Mouse (Mus musculus): Measurements from ENCODE around the gene Dglucy. TPM values are rescaled to one million over a fixed set of nuclear protein-coding genes. Genes with fewer than 3 reads are reported as not detected.

The Dglucy gene
- total and polyA plus RNA-seq, 2 experiments from 2014 or later: 7.9 to 12.4 TPM

- H3K4me3 ChIP-seq (ENCODE audit: low read depth, low read length): no peak overlapping the region
- DNase-seq (ENCODE audit: low spot score): no peak
- H3K4me2 ChIP-seq (ENCODE audit: low read depth, low read length): no peak overlapping the region
- no peak overlapping the region for H3K27ac ChIP-seq (ENCODE audit: low read depth)
- WGBS: 90% methylated on average over 2 of the region's 2 CpGs
- no peak for TF ChIP-seq EP300 (IDR thresholded peaks at IDR 0.05; ENCODE audit: low read depth)
- TF ChIP-seq CTCF (IDR thresholded peaks at IDR 0.05; ENCODE audit: low read depth): no peak
- ATAC-seq (ENCODE audit: insufficient read depth, low read depth): no peak
- H3K9ac ChIP-seq (replicated peaks; ENCODE audit: low read depth, low read length): no peak overlapping the region
- no peaks in the 10 kb centered on the region for H3K4me1 ChIP-seq (ENCODE audit: control insufficient read depth, insufficient read depth)
- H3K36me3 ChIP-seq (replicated peaks; ENCODE audit: control insufficient read depth, insufficient read depth, low read length): no peaks in the 10 kb centered on the region
- H3K9me3 ChIP-seq (replicated peaks; ENCODE audit: control insufficient read depth, low read length): no peaks in the 10 kb centered on the region
- H3K27me3 ChIP-seq (ENCODE audit: control insufficient read depth, insufficient read depth, low read length): no peaks in the 10 kb centered on the region
Observed at GRCm38 (mm10) chr12:100871841-100872240, 93.0 kb downstream of the Dglucy start.

- TF ChIP-seq CTCF (IDR thresholded peaks at IDR 0.05; ENCODE audit: low read depth) (no peak), EP300 (IDR thresholded peaks at IDR 0.05; ENCODE audit: low read depth) (no peak)
- H3K4me1 ChIP-seq (ENCODE audit: control insufficient read depth, insufficient read depth): no peaks in the 10 kb centered on the region
- no peak overlapping the region for H3K4me2 ChIP-seq (ENCODE audit: low read depth, low read length)
- H3K36me3 ChIP-seq (replicated peaks; ENCODE audit: control insufficient read depth, insufficient read depth, low read length): 0 out of 2 replicates have a peak, but pooled peaks cover 6% of the 10 kb centered on the region
- H3K27ac ChIP-seq (ENCODE audit: low read depth): no peak overlapping the region
- H3K9me3 ChIP-seq (replicated peaks; ENCODE audit: control insufficient read depth, low read length): no peaks in the 10 kb centered on the region
- ATAC-seq (ENCODE audit: insufficient read depth, low read depth): no peak
- 71% methylated on average over 3 of the region's 3 CpGs for WGBS
- no peak for DNase-seq (ENCODE audit: low spot score)
- no peak overlapping the region for H3K9ac ChIP-seq (replicated peaks; ENCODE audit: low read depth, low read length)
- H3K27me3 ChIP-seq (ENCODE audit: control insufficient read depth, insufficient read depth, low read length): no peaks in the 10 kb centered on the region
- H3K4me3 ChIP-seq (ENCODE audit: low read depth, low read length): no peak overlapping the region
Observed at GRCm38 (mm10) chr12:100873612-100874011, 94.8 kb downstream of the Dglucy start.

- DNase-seq (ENCODE audit: low spot score) (no peak), ATAC-seq (ENCODE audit: insufficient read depth, low read depth) (no peak)
- no peak overlapping the region for H3K4me2 ChIP-seq (ENCODE audit: low read depth, low read length)
- 63% methylated on average over 3 of the region's 3 CpGs for WGBS
- 0 out of 2 replicates have a peak, but pooled peaks cover 6% of the 10 kb centered on the region for H3K36me3 ChIP-seq (replicated peaks; ENCODE audit: control insufficient read depth, insufficient read depth, low read length)
- no peaks in the 10 kb centered on the region for H3K9me3 ChIP-seq (replicated peaks; ENCODE audit: control insufficient read depth, low read length)
- no peak overlapping the region for H3K9ac ChIP-seq (replicated peaks; ENCODE audit: low read depth, low read length)
- no peaks in the 10 kb centered on the region for H3K27me3 ChIP-seq (ENCODE audit: control insufficient read depth, insufficient read depth, low read length)
- H3K27ac ChIP-seq (ENCODE audit: low read depth): no peak overlapping the region
- H3K4me1 ChIP-seq (ENCODE audit: control insufficient read depth, insufficient read depth): no peaks in the 10 kb centered on the region
- H3K4me3 ChIP-seq (ENCODE audit: low read depth, low read length): no peak overlapping the region
- no peak for TF ChIP-seq CTCF (IDR thresholded peaks at IDR 0.05; ENCODE audit: low read depth)
- no peak for TF ChIP-seq EP300 (IDR thresholded peaks at IDR 0.05; ENCODE audit: low read depth)
Observed at GRCm38 (mm10) chr12:100875553-100875952, 96.7 kb downstream of the Dglucy start.

- Histone ChIP-seq H3K27ac (ENCODE audit: low read depth) (no peak overlapping the region), H3K27me3 (ENCODE audit: control insufficient read depth, insufficient read depth, low read length) (no peaks in the 10 kb centered on the region), H3K9me3 (replicated peaks; ENCODE audit: control insufficient read depth, low read length) (no peaks in the 10 kb centered on the region), H3K4me3 (ENCODE audit: low read depth, low read length) (no peak overlapping the region), H3K36me3 (replicated peaks; ENCODE audit: control insufficient read depth, insufficient read depth, low read length) (0 out of 2 replicates have a peak, but pooled peaks cover 6% of the 10 kb centered on the region), H3K4me2 (ENCODE audit: low read depth, low read length) (no peak overlapping the region), H3K4me1 (ENCODE audit: control insufficient read depth, insufficient read depth) (no peaks in the 10 kb centered on the region), H3K9ac (replicated peaks; ENCODE audit: low read depth, low read length) (no peak overlapping the region)
- 86% methylated on average over 5 of the region's 6 CpGs for WGBS
- TF ChIP-seq EP300 (IDR thresholded peaks at IDR 0.05; ENCODE audit: low read depth) (no peak), CTCF (IDR thresholded peaks at IDR 0.05; ENCODE audit: low read depth) (no peak)
- DNase-seq (ENCODE audit: low spot score) (no peak), ATAC-seq (ENCODE audit: insufficient read depth, low read depth) (no peak)
Observed at GRCm38 (mm10) chr12:100875960-100876359, 97.1 kb downstream of the Dglucy start.

- Histone ChIP-seq H3K27ac (ENCODE audit: low read depth) (no peak overlapping the region), H3K36me3 (replicated peaks; ENCODE audit: control insufficient read depth, insufficient read depth, low read length) (0 out of 2 replicates have a peak, but pooled peaks cover 6% of the 10 kb centered on the region), H3K4me3 (ENCODE audit: low read depth, low read length) (no peak overlapping the region)
Observed at GRCm38 (mm10) chr12:100877936-100878335, 99.1 kb downstream of the Dglucy start.

GRCm38 (mm10) chr12:100878556-100878955 is 99.7 kb downstream of the Dglucy start:
- Histone ChIP-seq H3K36me3 (replicated peaks; ENCODE audit: control insufficient read depth, insufficient read depth, low read length) (0 out of 2 replicates have a peak, but pooled peaks cover 6% of the 10 kb centered on the region), H3K4me3 (ENCODE audit: low read depth, low read length) (no peak overlapping the region), H3K9ac (replicated peaks; ENCODE audit: low read depth, low read length) (no peak overlapping the region), H3K27ac (ENCODE audit: low read depth) (no peak overlapping the region), H3K4me1 (ENCODE audit: control insufficient read depth, insufficient read depth) (no peaks in the 10 kb centered on the region), H3K4me2 (ENCODE audit: low read depth, low read length) (no peak overlapping the region), H3K9me3 (replicated peaks; ENCODE audit: control insufficient read depth, low read length) (no peaks in the 10 kb centered on the region), H3K27me3 (ENCODE audit: control insufficient read depth, insufficient read depth, low read length) (no peaks in the 10 kb centered on the region)
- WGBS: 92% methylated on average over 16 of the region's 16 CpGs
- DNase-seq (ENCODE audit: low spot score) (no peak), ATAC-seq (ENCODE audit: insufficient read depth, low read depth) (no peak)
- TF ChIP-seq EP300 (IDR thresholded peaks at IDR 0.05; ENCODE audit: low read depth) (no peak), CTCF (IDR thresholded peaks at IDR 0.05; ENCODE audit: low read depth) (no peak)

More at GRCm38 (mm10) chr12:100877936-100878335, 99.1 kb downstream of the Dglucy start:
- Histone ChIP-seq H3K9me3 (replicated peaks; ENCODE audit: control insufficient read depth, low read length) (no peaks in the 10 kb centered on the region), H3K27me3 (ENCODE audit: control insufficient read depth, insufficient read depth, low read length) (no peaks in the 10 kb centered on the region), H3K4me2 (ENCODE audit: low read depth, low read length) (no peak overlapping the region), H3K4me1 (ENCODE audit: control insufficient read depth, insufficient read depth) (no peaks in the 10 kb centered on the region), H3K9ac (replicated peaks; ENCODE audit: low read depth, low read length) (no peak overlapping the region)
- ATAC-seq (ENCODE audit: insufficient read depth, low read depth) (no peak), DNase-seq (ENCODE audit: low spot score) (no peak)
- TF ChIP-seq EP300 (IDR thresholded peaks at IDR 0.05; ENCODE audit: low read depth): no peak
- no peak for TF ChIP-seq CTCF (IDR thresholded peaks at IDR 0.05; ENCODE audit: low read depth)
- 71% methylated on average over 6 of the region's 6 CpGs for WGBS
